Mouse (Mus musculus): ENCODE measurements at regions not wholly inside any gene's neighbourhood (a gene's known extent, or its start where the extent isn't known, plus 50 kb on each side); places are given as distances from the start of the nearest gene placed in this dataset.

GRCm38 (mm10) chr17:51262404-51262803, 83.3 kb upstream of the Tbc1d5 start:
- DNase-seq (ENCODE audit: low read depth, low spot score), result no peak

GRCm38 (mm10) chr17:51258316-51258715, 79.2 kb upstream of the Tbc1d5 start:
- DNase-seq (ENCODE audit: low read depth, low spot score), result no peak

GRCm38 (mm10) chr17:51248543-51248942, 69.4 kb upstream of the Tbc1d5 start:
- no peak for DNase-seq (ENCODE audit: low read depth, low spot score)

- no peak for DNase-seq (ENCODE audit: low read depth, low spot score)
Measured at GRCm38 (mm10) chr17:51246038-51246437, 66.9 kb upstream of the Tbc1d5 start.

GRCm38 (mm10) chr17:51240360-51240993, 61.3 kb upstream of the Tbc1d5 start:
- no peak for DNase-seq (ENCODE audit: low read depth, low spot score)

GRCm38 (mm10) chr17:51239465-51239864, 60.3 kb upstream of the Tbc1d5 start:
- DNase-seq (ENCODE audit: low read depth, low spot score), result no peak
